Mouse (Mus musculus): ENCODE measurements at regions not wholly inside any gene's neighbourhood (a gene's known extent, or its start where the extent isn't known, plus 50 kb on each side); places are given as distances from the start of the nearest gene placed in this dataset.

DNA sequence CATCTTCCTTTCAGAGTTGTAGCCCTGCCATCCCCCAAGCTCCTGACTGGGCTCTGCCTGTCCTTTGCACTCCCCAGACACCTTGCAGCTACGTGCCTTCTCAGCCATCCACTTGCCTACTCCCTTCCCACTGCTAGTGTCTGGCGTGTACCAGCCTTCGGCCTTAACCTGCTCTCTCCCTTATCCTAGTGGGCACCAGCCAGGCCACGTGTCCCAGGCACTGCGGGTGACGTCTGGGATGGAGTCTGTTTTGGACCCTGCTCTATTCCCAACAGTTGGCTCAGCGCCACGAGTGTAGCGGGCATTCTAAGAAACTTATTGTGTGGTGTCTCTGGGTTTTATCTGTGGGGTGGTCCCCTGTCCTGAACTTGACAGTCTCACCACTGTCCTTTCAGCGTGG is 102.5 kb downstream of the Zfp36l2 start:
- TF ChIP-seq CTCF (IDR thresholded peaks at IDR 0.05; ENCODE audit: low read depth) (no peak), EP300 (IDR thresholded peaks at IDR 0.05; ENCODE audit: low read depth) (no peak)
